Mouse (Mus musculus) stomach, embryonic 15.5 days (tissue): ENCODE results near the gene Dars2. TPM values are rescaled to one million over a fixed set of nuclear protein-coding genes. Genes with fewer than 3 reads are reported as not detected.

Experiments used
- ATAC-seq: fragments of 200-750 bp; cut with Nextera tagmentation; 2 replicates; pipeline ENCODE4 v1.8.0; 2017; ENCODE audit warnings: low read depth, moderate number of reproducible peaks, moderate TSS enrichment; ENCODE audit not compliant: insufficient read depth, low FRiP score
- H3K27ac ChIP-seq: fragments of 300-500 bp; sonication (generic); 2 replicates; pipeline ENCODE4 v1.5.1; 2015; ENCODE audit warnings: mild to moderate bottlenecking, inconsistent platforms
- H3K27me3 ChIP-seq: fragments of 300-500 bp; sonication (generic); replicated peaks from 2 replicates; pipeline ENCODE4 v1.6.1; 2015; ENCODE audit warnings: inconsistent platforms
- H3K36me3 ChIP-seq: fragments of 300-500 bp; sonication (generic); 2 replicates; pipeline ENCODE4 v1.6.1; 2015; ENCODE audit warnings: inconsistent platforms
- H3K4me1 ChIP-seq: fragments of 300-500 bp; sonication (generic); 2 replicates; pipeline ENCODE4 v1.6.1; 2015; ENCODE audit warnings: inconsistent platforms
- H3K4me2 ChIP-seq: fragments of 300-500 bp; sonication (generic); 2 replicates; pipeline ENCODE4 v1.6.1; 2015; ENCODE audit warnings: mild to moderate bottlenecking, inconsistent platforms
- H3K4me3 ChIP-seq: fragments of 300-500 bp; sonication (generic); replicated peaks from 2 replicates; pipeline ENCODE4 v1.5.1; 2015; ENCODE audit warnings: inconsistent platforms
- H3K9ac ChIP-seq: fragments of 300-500 bp; sonication (generic); 2 replicates; pipeline ENCODE4 v1.6.1; 2015; ENCODE audit warnings: inconsistent platforms
- H3K9me3 ChIP-seq: fragments of 300-500 bp; sonication (generic); 2 replicates; pipeline ENCODE4 v1.6.1; 2016; ENCODE audit warnings: inconsistent platforms
- WGBS: fragments of 180-500 bp; shearing (Covaris S2); methylation state at CpG from one replicate; pipeline ENCODE4 v1.1.7; 2015; 5-methylcytosine and 5-hydroxymethylcytosine counted together
- polyA plus RNA-seq: library from polyadenylated mRNA; unstranded; fragments of >200 nt; fragmentation: Nextera tagmentation; extraction: Ambion mirVana; gene quantifications from 2 replicates; pipeline ENCODE4 v1.2.1, GENCODE M21; 2015

Dars2 gene
- polyA plus RNA-seq, 1 experiment from 2014 or later: 33.4 TPM

DNA sequence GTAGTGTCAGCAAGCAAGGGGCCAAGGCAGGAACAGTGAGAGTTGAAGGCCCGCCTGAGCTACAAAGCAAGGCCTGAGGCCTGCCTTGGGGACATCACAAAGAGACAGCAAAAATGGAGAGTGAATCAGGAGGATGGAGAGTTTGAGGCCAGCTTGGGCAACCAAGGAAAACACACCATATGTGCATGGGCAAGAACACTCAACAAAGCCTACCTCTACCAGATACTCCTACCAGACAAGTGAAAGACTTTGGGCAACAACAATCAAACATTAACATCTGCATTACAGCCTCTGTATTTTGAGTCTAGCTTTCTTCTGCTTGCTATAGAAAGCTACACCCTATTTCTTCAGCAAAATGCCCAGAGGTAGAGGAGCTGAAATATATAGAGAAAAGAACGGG, 62.4 kb downstream of the Dars2 start:
- H3K4me1 ChIP-seq: no peaks in the 10 kb centered on the region
- no peak overlapping the region for H3K4me2 ChIP-seq
- ATAC-seq: no peak
- no peak overlapping the region for H3K4me3 ChIP-seq
- 94% methylated on average over 2 of the region's 2 CpGs for WGBS
- H3K36me3 ChIP-seq: peaks cover 6% of the 10 kb centered on the region; the same call in 1 of the 2 replicates
- H3K27ac ChIP-seq: no peak overlapping the region
- H3K9me3 ChIP-seq: no peaks in the 10 kb centered on the region
- no peaks in the 10 kb centered on the region for H3K27me3 ChIP-seq
- H3K9ac ChIP-seq: no peak overlapping the region

GRCm38 (mm10) chr1:161006471-161006870, 64.0 kb downstream of the Dars2 start:
- Histone ChIP-seq H3K9me3 (no peaks in the 10 kb centered on the region), H3K4me1 (no peaks in the 10 kb centered on the region), H3K4me2 (no peak overlapping the region), H3K9ac (no peak overlapping the region), H3K27me3 (no peaks in the 10 kb centered on the region), H3K27ac (no peak overlapping the region), H3K4me3 (no peak overlapping the region), H3K36me3 (0 out of 2 replicates have a peak, but pooled peaks cover 3% of the 10 kb centered on the region)
- 88% methylated on average over 5 of the region's 5 CpGs for WGBS
- ATAC-seq: no peak

DNA sequence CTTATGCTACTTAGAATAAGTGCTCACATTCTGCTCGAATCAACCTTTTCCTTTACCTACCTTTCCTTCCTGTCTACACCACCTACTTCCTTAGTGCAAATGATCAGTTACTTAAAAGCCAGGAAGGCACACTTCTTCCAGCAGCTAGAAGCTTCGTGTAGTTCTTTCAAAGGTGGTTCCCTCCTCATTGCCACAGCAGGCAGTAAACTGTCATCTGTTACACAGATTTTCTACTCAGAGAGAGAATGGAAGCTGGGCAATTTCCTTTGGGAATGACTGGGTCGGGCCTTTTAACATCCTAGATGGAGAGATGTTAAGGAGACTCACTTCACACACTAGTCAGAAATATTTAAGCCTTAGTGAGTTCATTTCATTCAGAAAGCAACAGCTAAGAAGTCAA, 64.9 kb downstream of the Dars2 start:
- Histone ChIP-seq H3K27ac (no peak overlapping the region), H3K4me1 (no peaks in the 10 kb centered on the region), H3K9ac (no peak overlapping the region), H3K4me3 (no peak overlapping the region), H3K27me3 (no peaks in the 10 kb centered on the region), H3K4me2 (no peak overlapping the region), H3K36me3 (0 out of 2 replicates have a peak, but pooled peaks cover 3% of the 10 kb centered on the region), H3K9me3 (no peaks in the 10 kb centered on the region)
- no peak for ATAC-seq
- WGBS: 69% methylated on average over 3 of the region's 3 CpGs

- no peak overlapping the region for H3K27ac ChIP-seq
- ATAC-seq: no peak
- H3K27me3 ChIP-seq: no peaks in the 10 kb centered on the region
- no peak overlapping the region for H3K9ac ChIP-seq
- H3K9me3 ChIP-seq: no peaks in the 10 kb centered on the region
- H3K36me3 ChIP-seq: no peaks in the 10 kb centered on the region
- no peaks in the 10 kb centered on the region for H3K4me1 ChIP-seq
- 76% methylated on average over 4 of the region's 4 CpGs for WGBS
- H3K4me3 ChIP-seq: no peak overlapping the region
- no peak overlapping the region for H3K4me2 ChIP-seq
Observed at GRCm38 (mm10) chr1:161004942-161005341, 65.5 kb downstream of the Dars2 start.

DNA sequence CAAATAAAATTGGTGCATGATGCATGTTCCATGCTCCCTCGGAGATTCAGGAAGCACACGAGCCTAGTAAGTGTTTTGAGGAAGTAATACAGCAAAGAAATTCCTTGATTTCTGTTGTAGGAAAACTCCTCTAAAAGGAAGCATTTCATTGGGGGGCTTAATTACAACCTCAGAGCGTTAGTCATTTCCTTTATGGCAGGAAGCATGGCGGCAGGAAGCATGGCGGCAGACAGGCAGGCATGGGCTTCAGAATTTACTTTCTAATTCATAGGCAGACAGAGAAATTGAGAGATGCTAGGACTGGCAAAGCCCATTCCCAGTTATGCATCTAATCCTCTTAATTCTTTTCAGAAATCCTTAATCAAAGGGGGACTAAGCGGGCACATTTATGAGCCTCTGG, 76.6 kb downstream of the Dars2 start:
- Histone ChIP-seq H3K36me3 (no peaks in the 10 kb centered on the region), H3K27ac (no peak overlapping the region), H3K4me1 (no peaks in the 10 kb centered on the region), H3K9ac (no peak overlapping the region), H3K4me2 (no peak overlapping the region), H3K4me3 (no peak overlapping the region), H3K27me3 (no peaks in the 10 kb centered on the region), H3K9me3 (no peaks in the 10 kb centered on the region)
- no peak for ATAC-seq
- 89% methylated on average over 6 of the region's 6 CpGs for WGBS

Other genes with a start within 250 kb of the Dars2 start
- 7.9 and 8.6 TPM in 2 replicates for gene Rc3h1, start 164.2 kb downstream of the Dars2 start, polyA plus RNA-seq
- 13.8 and 49.3 TPM in 2 replicates for gene Serpinc1, start 92.1 kb downstream of the Dars2 start, polyA plus RNA-seq
- 7.7 and 8.0 TPM in 2 replicates for gene Zbtb37, start 35.8 kb downstream of the Dars2 start, polyA plus RNA-seq
- 25.6 and 25.7 TPM in 2 replicates for gene Cenpl, start 55 bp upstream of the Dars2 start, polyA plus RNA-seq
- 13.3 and 13.6 TPM in 2 replicates for gene Klhl20, start 60.9 kb upstream of the Dars2 start, polyA plus RNA-seq
- gene Ankrd45, start 72.0 kb upstream of the Dars2 start, polyA plus RNA-seq: 0.92 and 1.2 TPM in 2 replicates
- gene Tex50, start 88.7 kb upstream of the Dars2 start, polyA plus RNA-seq: 0.14 TPM in 1 of 2 replicates, not detected in the other
- 414 and 461 TPM in 2 replicates for gene Prdx6, start 180.6 kb upstream of the Dars2 start, polyA plus RNA-seq